Mouse (Mus musculus) adrenal gland, postnatal 4 days (tissue): ENCODE data around the gene Galnt18. TPM values are rescaled to one million over a fixed set of nuclear protein-coding genes. Genes with fewer than 3 reads are reported as not detected.

Experiments
- DNase-seq, 2 experiments: peaks; one replicate each; pipeline ENCODE4 v3.0.0; 2021 to 2022; ENCODE audit warnings: low spot score in 2 of 2, mixed read lengths in 2 of 2
- total RNA-seq, 2 experiments: library from RNA; stranded (reverse); gene quantifications; 2 replicates each; pipeline ENCODE4 v1.2.3; 2021

Gene Galnt18
- total RNA-seq, 2 experiments from 2014 or later: 27.9 to 33.5 TPM

DNA sequence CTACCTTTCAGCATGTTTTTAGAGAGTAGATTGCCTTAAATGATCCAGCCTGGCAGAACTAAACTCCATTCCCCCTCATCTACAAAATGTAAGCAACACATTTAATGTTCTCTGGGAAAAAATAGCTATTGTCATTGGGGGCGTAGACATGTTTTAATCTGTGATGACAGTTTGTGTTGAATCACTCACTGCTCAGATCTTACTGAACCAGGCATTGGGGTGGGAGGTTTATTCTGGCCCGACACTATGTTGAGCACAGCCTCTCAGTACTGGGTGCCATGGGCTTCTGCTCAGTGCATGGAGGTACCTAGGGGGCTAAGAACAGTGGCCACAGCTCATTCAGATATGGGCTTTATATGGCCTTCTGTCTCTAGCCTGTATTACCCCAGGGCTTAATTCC, 207.4 kb downstream of the Galnt18 start:
- no peak for DNase-seq

DNA sequence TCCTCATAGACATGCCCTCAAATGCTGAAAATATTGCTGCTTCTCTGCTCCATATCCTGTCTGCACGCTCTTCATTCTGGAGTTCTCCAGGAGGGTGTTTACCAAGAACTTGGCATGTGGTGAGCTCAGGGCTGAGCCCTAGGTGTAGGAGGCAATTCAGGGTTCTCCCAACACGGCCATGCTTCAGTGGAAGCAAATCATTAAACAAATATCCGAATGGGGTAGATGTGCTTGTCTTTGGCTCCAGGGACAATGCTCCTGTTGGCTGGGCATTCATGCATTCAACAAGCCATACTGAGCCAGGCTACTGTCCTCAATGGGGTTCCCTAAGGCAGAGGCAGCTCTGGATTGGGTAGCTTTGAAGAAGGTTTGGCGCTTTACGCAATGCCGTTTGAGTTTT, 212.9 kb downstream of the Galnt18 start:
- no peak for DNase-seq

DNA sequence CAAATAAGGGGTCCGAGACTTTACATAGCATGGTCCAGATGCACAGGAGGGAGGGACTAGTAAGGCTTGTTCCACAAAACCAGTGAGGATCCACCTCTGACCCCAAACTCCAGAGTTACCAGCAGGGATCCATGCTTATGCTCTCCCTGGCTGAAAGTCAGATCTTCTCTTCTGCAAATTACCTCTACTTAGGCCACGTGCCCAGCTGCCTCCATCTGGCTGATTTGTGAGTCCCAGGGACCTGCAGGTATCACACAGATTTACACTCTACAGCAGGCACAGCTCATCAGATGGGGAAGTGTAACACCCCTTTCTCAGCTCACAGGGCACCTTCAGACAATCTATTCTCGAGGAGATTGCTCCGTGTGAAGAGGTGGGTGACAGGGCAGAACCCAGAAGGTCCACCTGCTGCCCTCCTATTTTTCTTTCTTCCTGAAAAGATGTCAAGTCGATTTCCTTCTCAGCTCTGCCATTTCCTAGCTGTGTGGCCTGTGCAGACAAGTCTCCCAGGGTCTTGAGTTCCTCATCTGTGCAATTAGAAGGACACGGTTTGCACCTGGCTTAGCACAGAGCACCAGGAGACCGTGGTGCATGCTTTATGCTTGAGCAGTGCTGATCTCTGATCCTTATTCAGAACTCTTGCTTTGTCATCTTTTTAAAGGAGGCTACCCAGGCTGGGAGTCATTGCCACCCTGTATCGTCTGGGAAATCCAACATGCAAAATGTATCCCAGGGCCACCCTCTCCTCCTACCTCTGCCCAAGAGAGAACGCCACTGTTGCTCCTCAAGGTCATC, 216.3 kb downstream of the Galnt18 start:
- no peak for DNase-seq

DNA sequence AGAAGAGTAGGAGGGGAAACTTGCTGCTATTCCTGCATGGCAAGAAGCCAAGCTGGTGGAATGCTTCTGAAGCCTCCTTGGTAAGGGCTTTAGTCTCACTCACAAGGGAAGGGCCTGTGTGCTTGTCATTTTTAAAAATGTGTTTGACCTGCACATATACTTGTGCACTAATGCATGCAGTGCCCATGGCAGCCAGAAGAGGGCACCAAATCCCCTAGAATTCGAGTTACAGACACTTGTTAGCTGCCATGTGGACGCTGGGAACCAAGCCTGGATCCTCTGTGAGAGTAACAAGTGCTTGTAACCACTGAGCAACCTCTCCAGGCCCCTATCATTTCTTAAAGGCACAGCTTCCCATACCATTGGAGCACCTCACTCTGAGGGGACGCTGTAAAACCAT, 219.7 kb downstream of the Galnt18 start:
- no peak for DNase-seq

DNA sequence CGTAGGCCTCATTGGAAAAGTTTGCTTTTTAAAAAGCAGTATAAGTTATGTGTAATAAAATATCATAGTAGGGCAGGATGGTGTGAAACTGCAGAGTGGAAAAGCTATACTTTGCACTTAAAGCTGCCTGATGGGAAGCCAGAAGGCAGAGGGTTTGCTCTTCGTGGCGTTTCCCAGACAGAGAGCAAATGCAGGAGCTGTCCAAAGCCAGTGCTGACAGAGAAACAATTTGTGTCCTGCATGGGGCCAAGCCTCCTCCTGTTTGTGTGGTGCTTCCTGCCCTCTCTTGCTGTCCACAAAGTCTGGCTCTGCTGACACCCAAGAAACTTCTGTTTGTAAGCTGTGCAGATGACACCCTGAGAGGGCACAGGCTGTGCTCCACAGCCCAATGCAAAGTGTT, 220.8 kb downstream of the Galnt18 start:
- DNase-seq: no peak

DNA sequence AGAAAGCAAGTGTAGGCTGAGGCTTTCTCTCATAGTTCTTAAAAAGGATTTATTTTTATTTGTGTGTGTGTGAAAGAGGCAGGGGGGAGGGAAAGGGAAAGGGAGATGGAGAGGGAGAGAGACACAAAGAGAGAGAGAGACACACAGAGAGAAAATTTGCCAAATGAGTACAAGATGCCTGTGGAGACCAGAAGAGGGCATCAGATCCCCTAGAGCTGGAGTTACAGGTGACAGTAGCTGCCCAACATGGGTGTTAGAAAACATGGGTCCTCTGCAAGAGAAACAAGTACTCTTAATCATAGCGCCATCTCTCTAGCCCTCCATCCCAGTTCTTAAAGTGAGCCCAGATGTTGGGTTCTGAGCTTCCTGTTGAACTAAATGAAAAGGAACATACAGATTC, 228.8 kb downstream of the Galnt18 start:
- DNase-seq: no peak

DNA sequence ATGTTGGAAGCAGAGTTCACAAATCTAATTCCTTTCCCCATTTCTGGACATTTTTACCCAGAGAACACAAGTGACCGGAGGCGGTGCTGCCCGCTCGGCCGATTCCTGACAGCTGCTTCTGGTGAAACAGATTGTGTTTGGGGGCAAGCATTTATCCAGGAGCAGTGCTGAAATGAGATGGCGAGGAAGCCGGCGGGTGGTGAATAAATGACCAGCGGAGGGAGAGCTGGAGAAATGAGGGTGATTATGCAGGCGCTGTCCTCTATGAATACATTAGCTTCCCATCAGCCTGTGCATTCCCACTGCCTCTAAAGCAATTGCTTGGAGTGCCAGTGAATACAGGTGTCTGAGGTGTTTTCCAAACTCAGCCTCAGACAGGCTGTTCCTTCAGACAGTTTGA, 232.7 kb downstream of the Galnt18 start:
- no peak for DNase-seq

DNA sequence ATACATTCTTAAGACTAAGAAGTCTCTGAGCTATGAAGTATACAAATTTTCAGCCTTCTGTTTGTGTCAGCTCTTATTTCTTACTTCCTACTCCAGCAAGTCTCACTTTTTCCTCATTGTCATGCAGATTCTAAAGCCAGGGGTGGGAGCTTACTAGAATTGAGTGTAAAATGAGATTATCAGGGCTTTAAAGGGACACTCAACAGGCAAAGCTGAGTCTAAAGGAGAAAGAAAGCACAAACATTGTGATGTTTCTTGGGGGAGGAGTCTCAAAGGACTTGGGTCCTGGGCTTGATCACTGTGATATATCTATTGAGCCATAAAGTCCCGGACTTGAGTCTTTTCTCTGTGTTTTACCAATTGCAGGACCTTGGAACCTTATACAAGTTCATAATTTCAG, 234.2 kb downstream of the Galnt18 start:
- DNase-seq: no peak

DNA sequence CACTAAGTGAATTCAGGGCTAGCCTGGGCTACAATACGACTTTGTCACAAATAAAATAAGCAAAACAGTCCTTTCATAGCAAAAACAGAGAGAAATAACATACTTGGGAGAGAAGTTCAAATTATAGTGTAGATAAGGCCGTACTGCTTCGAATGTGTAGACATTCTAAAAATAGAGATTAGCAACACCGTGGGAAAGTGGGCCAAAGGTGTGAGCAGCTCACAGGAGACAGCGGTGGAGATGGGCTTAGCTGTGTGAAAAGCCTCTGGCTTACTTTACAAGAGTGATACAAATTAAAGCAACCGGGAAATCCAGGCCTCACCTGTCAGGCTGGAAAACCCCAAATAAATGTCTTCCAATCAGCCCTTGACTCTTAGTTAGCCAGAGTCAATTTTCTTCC, 241.8 kb downstream of the Galnt18 start:
- DNase-seq: no peak

DNA sequence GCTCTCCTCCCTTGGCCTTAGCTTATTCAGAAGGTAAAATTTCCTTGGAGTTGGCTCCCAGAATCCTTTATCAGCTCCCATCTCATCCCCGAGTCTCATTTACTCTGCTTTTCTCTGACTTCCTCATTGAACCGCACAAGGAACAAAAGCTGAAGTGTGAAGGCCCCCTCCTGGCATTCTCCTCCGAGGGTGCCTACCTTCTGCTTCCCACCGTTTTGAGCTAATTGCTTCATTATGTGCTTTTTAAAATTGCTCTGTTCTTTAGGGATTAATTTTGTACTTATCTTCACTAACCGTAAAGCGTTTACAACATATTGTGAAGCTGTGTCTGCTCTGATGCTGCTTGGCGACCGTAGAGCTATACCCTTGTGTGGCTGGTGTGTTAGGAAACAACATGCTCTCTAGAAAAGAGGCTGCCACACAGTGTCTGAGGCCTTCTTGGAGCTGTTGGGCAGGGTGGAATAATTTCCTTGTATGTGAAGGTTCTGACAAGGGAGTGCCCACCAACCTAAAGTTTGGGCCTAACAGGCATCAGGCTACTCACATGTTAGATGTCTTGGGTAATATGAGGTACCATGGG, 244.9 kb downstream of the Galnt18 start:
- no peak for DNase-seq

DNA sequence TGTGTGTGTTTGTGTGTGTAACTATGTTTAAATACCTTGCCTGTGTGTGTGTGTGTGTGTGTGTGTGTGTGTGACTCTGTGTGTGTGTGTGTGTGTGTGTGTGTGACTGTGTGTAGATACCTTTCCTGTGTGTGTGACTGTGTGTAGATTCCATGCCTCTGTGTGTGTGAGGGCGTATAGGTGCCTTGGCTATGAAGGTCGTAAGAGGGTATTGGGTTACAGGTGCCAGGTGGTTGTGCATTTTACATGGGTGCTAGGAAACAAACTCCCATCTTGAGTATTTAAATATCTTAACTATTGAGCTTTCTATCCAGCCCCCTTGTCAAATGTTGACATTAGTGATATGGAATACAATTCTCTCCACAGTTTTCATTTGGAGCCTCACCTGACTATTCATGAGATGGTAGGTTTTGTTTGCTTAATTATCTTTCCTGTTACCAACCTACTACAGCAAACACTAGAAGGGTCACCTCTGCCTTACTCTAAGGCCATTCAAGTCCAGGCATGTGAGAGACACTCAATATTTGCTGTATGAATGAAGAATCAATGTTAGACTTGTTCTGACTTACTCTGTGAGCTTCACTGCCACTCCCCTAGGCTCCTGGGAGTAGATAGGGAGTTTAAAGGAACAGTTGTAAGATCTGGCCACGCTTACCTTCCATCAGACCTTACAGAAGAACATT, 250.7 kb downstream of the Galnt18 start:
- no peak for DNase-seq

DNA sequence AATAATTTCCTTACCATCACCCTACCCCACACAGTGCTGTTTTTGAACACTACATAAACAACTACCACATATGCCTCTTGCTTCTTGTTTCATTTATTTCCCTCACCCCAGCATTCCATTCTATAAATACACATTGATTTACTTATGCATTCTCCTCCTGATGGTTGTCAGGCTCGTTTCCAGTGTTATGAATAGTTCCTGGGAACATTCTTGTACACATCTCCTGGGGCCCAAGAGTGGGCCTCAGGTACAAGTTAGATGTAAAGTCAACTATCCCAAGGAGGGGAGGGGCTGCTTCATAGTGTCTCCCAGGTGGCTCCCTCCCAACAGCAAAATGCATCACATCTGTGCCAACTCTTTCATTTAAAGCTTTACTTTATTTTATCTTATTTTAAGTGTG, 251.3 kb downstream of the Galnt18 start:
- no peak for DNase-seq

DNA sequence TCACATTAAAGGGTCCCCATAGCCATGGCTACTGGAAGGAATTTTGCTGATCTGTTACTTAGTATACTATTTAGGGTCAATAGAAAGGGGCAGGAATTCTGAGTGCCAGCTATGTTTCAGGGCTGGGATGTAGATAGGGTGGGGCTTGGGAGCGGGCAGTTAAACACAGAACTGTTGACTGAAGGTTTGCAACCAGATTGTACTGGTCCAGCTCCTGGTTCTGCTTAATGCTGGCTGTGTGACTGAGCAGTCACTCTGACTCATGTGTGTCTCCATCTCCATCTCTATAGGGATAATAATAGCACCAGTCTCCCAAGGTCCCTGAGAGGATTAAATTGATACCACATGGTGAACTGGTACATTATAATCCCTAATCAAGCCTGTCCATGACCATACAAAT, 258.9 kb downstream of the Galnt18 start:
- DNase-seq: no peak

DNA sequence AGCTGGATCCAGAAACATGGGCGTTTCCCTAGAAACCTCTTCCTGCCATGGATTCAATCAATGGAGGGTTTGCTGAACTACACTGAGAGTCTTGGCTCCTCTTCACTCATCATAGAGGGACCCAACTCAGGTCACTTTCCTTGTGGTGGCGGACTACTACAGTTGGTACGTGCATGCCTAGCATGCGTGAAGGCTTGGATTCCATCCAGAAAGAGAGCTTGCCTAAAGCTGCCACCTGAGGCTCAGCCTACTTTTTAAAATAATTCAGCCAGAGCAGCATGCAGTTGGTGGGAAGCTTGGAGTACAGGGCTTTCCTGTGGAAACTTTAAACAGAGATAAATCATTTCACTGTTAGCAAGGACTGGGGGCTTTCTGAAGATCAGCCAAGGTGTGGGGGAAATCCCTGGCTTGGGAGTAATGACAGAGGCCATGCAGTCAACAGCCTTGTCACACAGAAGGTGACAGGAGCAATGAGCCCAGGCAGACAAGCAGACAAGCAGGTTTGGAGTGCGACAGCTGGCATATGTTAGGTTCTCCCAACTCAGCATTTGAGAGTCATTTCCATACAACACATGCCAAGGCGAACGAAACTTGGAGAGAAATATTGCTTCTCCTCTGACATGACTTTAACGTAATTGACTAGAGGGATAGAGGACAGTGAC, 261.1 kb downstream of the Galnt18 start:
- no peak for DNase-seq

DNA sequence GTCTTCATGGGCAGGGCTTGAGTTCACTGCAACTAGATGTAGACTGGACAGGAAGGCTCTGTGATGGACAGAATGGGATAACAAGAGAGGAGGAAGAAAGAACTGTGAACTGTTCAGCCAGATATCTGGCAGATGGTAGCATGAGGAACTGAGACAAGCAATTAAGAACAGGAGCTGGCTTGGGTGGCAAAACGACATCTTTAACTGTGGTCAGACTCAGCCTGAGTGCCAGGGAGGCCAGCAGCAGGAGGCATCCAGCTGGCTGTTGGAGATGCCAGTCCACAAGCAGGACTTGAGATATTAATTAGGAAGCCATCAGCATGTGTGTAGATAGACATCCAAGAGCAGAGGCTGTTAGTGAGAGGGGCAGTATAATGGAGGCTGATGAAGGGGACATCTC, 262.9 kb downstream of the Galnt18 start:
- no peak for DNase-seq

DNA sequence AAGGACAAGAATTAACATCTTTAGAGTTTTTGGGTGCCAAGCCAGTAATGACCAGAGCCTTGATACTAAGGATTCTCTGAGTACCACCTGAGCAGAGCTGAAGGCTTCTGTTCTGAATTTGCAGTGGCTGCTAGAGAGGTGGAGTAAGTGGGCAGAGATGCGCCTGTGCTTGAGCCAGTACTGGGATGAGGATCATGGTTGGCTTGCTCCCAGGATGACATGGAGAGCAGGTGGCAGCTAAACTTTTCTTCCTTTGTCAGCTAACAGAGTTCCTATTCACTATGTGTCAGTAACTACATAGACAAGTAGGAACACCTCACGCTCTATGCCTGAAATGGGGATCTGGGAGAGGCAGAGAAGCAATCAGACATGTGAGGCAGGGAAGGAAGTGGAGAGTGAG, 264.3 kb downstream of the Galnt18 start:
- no peak for DNase-seq

DNA sequence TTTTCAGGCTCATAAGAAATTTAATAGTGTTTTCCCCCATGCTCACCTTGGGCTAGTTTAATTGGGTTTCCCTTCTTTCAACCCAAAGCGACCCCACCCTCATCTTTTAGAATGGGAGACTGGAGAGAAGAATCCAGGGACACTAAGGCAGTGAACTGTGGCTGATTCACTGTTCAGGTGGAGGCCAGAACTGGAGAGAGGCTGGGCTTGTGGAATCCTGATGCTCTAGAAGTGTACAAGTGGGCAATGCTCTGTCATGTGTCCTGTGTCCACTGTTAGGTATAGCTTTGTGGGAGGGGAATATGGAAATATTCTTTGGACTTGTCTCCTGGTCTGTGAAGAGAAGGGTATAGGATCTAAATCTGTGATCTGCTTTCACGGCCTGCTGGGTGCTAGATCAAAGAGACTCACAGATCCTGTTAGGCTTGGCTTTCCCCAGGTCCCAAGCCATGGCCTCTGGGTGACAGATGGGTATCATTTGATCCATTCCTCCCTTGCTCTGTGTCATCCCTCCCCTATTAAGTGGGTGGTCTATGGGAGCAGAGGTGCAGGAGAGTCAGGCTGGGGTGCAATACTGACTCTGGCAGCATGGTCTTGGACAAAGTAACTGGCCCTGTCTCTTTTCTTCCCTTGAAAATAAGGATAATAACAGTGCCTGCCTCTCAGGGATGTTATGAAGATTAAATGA, 270.5 kb downstream of the Galnt18 start:
- DNase-seq: no peak

DNA sequence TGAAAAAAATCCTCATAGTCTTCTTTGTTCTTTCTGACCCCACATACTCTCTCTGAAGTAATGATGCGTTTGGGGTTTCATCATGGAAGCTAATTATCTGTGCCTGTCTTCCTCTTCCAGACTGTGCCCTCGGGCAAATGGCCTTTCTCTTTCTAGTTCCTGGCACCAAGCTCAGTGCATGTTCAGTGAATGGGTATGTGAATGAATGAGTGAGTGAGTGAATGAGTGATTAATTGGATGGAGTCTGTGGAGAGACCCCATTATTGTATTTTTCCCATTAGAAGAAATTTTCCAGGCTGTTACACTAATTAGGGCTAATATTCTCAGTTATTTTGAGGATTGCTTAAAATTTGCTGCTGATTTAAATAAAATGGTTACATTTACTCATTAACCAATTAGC, 279.2 kb downstream of the Galnt18 start:
- no peak for DNase-seq

DNA sequence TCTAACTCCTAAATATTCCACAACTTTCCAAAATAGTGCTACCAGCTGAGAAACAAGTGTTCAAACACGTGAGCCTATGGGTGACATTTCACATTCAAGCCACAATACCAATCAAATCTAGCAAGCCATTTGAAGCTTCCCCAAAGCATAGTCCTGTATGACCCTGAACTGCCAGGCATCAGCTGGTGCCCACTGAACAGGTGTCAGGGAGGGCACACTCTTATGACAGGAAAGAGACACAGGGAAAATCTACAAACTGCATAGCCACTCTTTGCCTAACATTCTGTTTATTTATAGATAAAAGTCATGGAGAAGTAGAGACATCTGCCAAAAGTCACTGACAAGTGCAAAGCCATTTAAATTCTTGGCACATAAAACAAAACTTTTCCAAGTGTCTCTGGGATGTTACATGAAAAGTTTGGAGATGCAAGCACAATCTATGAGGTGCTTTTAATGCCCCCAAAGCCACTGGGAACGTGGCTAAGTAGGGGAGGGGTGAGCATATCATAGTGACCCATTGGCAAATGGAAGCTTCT, 280.5 kb downstream of the Galnt18 start:
- no peak for DNase-seq

DNA sequence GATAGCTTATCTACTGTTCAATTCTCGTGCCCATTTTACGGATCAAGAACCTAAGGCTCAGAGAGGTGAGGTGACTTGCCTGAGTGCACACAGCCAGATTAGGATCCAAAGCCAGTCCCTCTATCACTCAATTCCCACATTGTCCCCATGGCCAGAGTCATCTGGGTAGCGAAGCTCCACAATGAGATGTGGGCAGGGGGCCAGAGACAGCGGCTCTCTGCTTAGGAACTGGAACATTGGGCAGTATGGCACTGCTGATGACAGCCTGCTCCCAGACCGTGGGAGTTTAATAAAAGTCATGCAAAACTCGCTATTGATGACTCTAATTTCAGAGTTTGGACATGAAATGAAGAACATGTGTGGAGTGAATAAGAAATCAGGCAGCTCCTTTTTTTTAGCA, 282.6 kb downstream of the Galnt18 start:
- no peak for DNase-seq

DNA sequence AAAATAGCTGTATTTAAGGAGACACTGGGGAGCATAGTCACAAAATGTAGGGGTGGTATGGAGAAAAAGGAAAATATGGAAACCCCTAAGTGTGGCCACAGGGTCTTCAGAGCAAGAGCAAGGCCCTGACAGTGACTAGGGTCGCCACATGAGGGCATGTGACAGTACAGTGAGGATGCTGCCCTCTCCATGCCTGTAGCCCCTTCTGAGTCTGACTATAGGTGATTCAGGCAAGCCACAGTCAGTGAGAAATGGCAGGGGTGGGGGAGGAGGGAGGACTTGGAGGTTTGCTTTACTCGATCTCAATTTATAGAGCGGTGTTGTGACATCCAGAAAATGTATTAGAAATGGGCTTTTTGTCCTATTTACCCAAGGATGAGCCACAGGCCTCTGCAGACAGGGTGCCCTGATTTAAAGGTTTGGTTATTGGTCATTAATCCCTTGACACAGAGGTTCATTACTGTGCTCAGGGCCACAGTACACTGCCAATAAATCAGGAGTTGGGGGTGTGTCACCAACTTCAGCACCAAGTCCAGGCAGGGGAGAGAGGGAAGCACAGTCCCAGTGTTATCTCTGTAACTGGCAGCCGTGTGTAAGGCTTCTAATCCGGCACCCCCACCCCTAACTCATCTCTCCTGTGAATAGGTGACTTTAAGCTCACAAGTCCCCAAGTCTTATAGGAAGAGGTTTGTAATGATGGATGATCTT, 287.4 kb downstream of the Galnt18 start:
- DNase-seq: no peak
